Mouse (Mus musculus): Measurements from ENCODE around the gene Gm49395. TPM values are rescaled to one million over a fixed set of nuclear protein-coding genes. Genes with fewer than 3 reads are reported as not detected.
A peak's percentile ranks its signal among the peaks of the same experiment; 100 is the strongest.

Gm49395 gene
- polyA plus RNA-seq, 1 experiment from 2014 or later = 1.8 TPM

DNA sequence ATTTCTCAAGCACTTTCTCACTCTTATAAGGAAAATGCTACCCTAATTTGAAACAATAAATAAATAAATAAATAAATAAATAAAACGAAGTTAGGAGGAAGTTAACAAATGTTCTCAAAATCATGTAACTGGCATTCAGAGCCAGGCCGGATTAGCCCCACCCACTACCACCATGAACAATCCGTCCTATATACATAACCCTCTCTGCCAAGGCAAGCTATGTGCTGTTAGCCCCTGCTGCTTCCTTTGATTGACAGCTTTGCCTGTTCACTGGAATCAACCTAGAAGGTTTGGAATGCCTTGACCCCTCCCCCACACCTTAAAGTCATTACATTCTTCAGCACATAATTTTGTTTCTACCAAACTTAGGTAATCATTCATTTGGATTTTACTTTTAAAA is 10.2 kb downstream of the Gm49395 start:
- no peak overlapping the region for H3K27ac ChIP-seq (ENCODE audit: low read length)
- H3K4me1 ChIP-seq (ENCODE audit: control insufficient read depth, insufficient read depth, low read length) = peaks cover 14% of the 10 kb centered on the region
- H3K9ac ChIP-seq (ENCODE audit: low read depth, low read length) = no peak overlapping the region
- 58% methylated on average over 3 of the region's 3 CpGs for WGBS
- no peaks in the 10 kb centered on the region; the same call in 1 of the 2 replicates for H3K9me3 ChIP-seq (replicated peaks; ENCODE audit: control insufficient read depth, low read length, poor library complexity, severe bottlenecking)
- ATAC-seq = no peak
- no peak overlapping the region for H3K4me2 ChIP-seq (ENCODE audit: low read length)
- H3K27me3 ChIP-seq (ENCODE audit: control insufficient read depth, insufficient read depth, low read depth, low read length) = no peaks in the 10 kb centered on the region
- H3K36me3 ChIP-seq (ENCODE audit: control insufficient read depth, insufficient read depth, low read length) = peaks cover 12% of the 10 kb centered on the region
- no peak overlapping the region for H3K4me3 ChIP-seq (ENCODE audit: low read depth, low read length)

DNA sequence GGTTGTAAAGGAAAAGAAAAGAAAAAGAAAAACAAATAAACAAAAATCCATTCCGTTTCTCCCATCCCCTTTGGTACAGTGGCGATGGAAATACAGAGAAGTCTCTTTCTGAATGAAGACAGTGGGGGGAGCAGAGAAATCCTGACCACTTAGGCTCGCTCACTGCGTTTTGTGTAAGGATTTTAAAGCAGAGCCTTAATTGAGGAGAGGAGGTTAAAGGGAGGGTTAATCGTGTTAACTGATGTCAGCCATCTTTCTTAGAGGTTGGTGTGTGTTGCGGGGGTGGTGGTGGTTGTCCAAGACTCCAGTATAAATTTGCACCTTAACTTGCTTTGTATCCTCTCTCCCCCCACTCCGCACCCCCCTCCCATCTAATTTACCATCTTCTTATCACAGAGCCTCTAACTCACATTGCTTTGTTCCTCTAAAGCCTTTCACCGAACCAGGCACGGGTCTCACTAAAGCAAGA is 10.7 kb downstream of the Gm49395 start:
- H3K9ac ChIP-seq (ENCODE audit: low read depth, low read length) = peak overlapping the region; percentile 65; the same call in 1 of the 2 replicates
- H3K9me3 ChIP-seq (replicated peaks; ENCODE audit: control insufficient read depth, low read length, poor library complexity, severe bottlenecking) = no peaks in the 10 kb centered on the region; the same call in 1 of the 2 replicates
- WGBS = 49% methylated on average over 9 of the region's 9 CpGs
- H3K4me1 ChIP-seq (ENCODE audit: control insufficient read depth, insufficient read depth, low read length) = peaks cover 14% of the 10 kb centered on the region
- H3K27me3 ChIP-seq (ENCODE audit: control insufficient read depth, insufficient read depth, low read depth, low read length) = no peaks in the 10 kb centered on the region
- no peak for ATAC-seq
- H3K4me2 ChIP-seq (ENCODE audit: low read length) = peak overlapping the region; percentile 100
- H3K27ac ChIP-seq (ENCODE audit: low read length) = no peak overlapping the region; the same call in 1 of the 2 replicates
- peak overlapping the region; percentile 70 for H3K4me3 ChIP-seq (ENCODE audit: low read depth, low read length)
- peaks cover 14% of the 10 kb centered on the region for H3K36me3 ChIP-seq (ENCODE audit: control insufficient read depth, insufficient read depth, low read length)

- Histone ChIP-seq H3K36me3 (ENCODE audit: control insufficient read depth, insufficient read depth, low read length) (peaks cover 14% of the 10 kb centered on the region), H3K9me3 (replicated peaks; ENCODE audit: control insufficient read depth, low read length, poor library complexity, severe bottlenecking) (no peaks in the 10 kb centered on the region; the same call in 1 of the 2 replicates), H3K27ac (ENCODE audit: low read length) (peak within 1 kb of the TSS; percentile 64), H3K27me3 (ENCODE audit: control insufficient read depth, insufficient read depth, low read depth, low read length) (no peaks in the 10 kb centered on the region), H3K4me3 (ENCODE audit: low read depth, low read length) (peak within 1 kb of the TSS; percentile 70), H3K4me2 (ENCODE audit: low read length) (peak within 1 kb of the TSS; percentile 100), H3K4me1 (ENCODE audit: control insufficient read depth, insufficient read depth, low read length) (peaks cover 14% of the 10 kb centered on the region), H3K9ac (ENCODE audit: low read depth, low read length) (peak within 1 kb of the TSS; percentile 75)
- under 1% methylated on average over 60 of the region's 60 CpGs for WGBS
- ATAC-seq = peak; percentile 98
Observed at GRCm38 (mm10) chr13:115090069-115090976, 11.4 kb downstream of the Gm49395 start, which contains the start of gene Pelo. Gene Pelo, minus strand, starts transcription at chr13:115090186.

DNA sequence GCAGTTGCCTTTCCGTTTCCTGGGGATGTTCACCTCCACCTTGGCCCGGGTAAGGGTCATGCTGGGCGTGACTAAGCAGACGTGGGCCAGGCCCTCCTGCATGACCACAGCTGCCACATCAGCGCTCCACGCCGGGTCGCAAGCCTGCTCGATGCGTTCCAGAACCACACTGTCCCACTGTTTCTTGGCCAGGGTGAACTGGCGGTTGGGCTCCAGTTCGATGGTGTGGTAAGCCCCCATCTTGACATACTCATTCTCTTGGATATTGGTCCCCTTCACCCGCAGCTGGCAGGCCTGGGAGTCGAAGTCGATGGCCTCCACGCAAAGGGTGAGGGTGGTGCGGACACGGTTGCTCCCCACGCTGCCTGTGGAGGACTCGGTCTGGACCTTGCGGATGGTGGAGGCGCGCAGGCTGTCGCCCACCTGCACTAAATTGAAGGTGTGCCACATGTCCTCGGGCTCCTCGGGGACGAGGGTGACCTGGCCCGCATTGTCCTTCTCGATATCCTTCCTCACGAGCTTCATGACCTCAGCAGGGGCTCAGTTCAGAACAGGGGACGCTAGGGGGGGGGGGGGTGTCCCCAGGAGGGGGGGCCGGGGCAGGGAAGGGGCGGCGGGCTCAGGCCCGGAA is 12.2 kb downstream of the Gm49395 start:
- Histone ChIP-seq H3K9me3 (replicated peaks; ENCODE audit: control insufficient read depth, low read length, poor library complexity, severe bottlenecking) (no peaks in the 10 kb centered on the region; the same call in 1 of the 2 replicates), H3K27me3 (ENCODE audit: control insufficient read depth, insufficient read depth, low read depth, low read length) (no peaks in the 10 kb centered on the region), H3K36me3 (ENCODE audit: control insufficient read depth, insufficient read depth, low read length) (peaks cover 14% of the 10 kb centered on the region), H3K27ac (ENCODE audit: low read length) (peak overlapping the region; percentile 64), H3K9ac (ENCODE audit: low read depth, low read length) (peak overlapping the region; percentile 75), H3K4me1 (ENCODE audit: control insufficient read depth, insufficient read depth, low read length) (peaks cover 14% of the 10 kb centered on the region), H3K4me2 (ENCODE audit: low read length) (peak overlapping the region; percentile 100), H3K4me3 (ENCODE audit: low read depth, low read length) (peak overlapping the region; percentile 70)
- 8% methylated on average over 33 of the region's 35 CpGs for WGBS
- peak; percentile 82 for ATAC-seq

GRCm38 (mm10) chr13:115089020-115089394 is 12.7 kb downstream of the Gm49395 start:
- no peak for ATAC-seq

GRCm38 (mm10) chr13:115085974-115086373 is 15.7 kb downstream of the Gm49395 start:
- Histone ChIP-seq H3K4me3 (ENCODE audit: low read depth, low read length) (no peak overlapping the region), H3K9me3 (replicated peaks; ENCODE audit: control insufficient read depth, low read length, poor library complexity, severe bottlenecking) (no peaks in the 10 kb centered on the region; the same call in 1 of the 2 replicates), H3K9ac (ENCODE audit: low read depth, low read length) (no peak overlapping the region), H3K4me1 (ENCODE audit: control insufficient read depth, insufficient read depth, low read length) (peaks cover 13% of the 10 kb centered on the region), H3K27me3 (ENCODE audit: control insufficient read depth, insufficient read depth, low read depth, low read length) (no peaks in the 10 kb centered on the region), H3K27ac (ENCODE audit: low read length) (no peak overlapping the region), H3K4me2 (ENCODE audit: low read length) (no peak overlapping the region), H3K36me3 (ENCODE audit: control insufficient read depth, insufficient read depth, low read length) (peaks cover 14% of the 10 kb centered on the region)
- WGBS = 96% methylated on average over 6 of the region's 6 CpGs
- no peak for ATAC-seq

More at GRCm38 (mm10) chr13:115089020-115089394, 12.7 kb downstream of the Gm49395 start:
- 70% methylated on average over 11 of the region's 11 CpGs for WGBS
- peak overlapping the region; percentile 100 for H3K4me2 ChIP-seq (ENCODE audit: low read length)
- H3K4me3 ChIP-seq (ENCODE audit: low read depth, low read length) = peak overlapping the region; percentile 70
- peak overlapping the region; percentile 75 for H3K9ac ChIP-seq (ENCODE audit: low read depth, low read length)
- H3K27me3 ChIP-seq (ENCODE audit: control insufficient read depth, insufficient read depth, low read depth, low read length) = no peaks in the 10 kb centered on the region
- peaks cover 14% of the 10 kb centered on the region for H3K36me3 ChIP-seq (ENCODE audit: control insufficient read depth, insufficient read depth, low read length)
- H3K9me3 ChIP-seq (replicated peaks; ENCODE audit: control insufficient read depth, low read length, poor library complexity, severe bottlenecking) = no peaks in the 10 kb centered on the region; the same call in 1 of the 2 replicates
- peaks cover 14% of the 10 kb centered on the region for H3K4me1 ChIP-seq (ENCODE audit: control insufficient read depth, insufficient read depth, low read length)
- H3K27ac ChIP-seq (ENCODE audit: low read length) = no peak overlapping the region

GRCm38 (mm10) chr13:115082339-115082738 is 19.4 kb downstream of the Gm49395 start:
- Histone ChIP-seq H3K27ac (ENCODE audit: low read length) (no peak overlapping the region), H3K4me1 (ENCODE audit: control insufficient read depth, insufficient read depth, low read length) (no peaks in the 10 kb centered on the region), H3K27me3 (ENCODE audit: control insufficient read depth, insufficient read depth, low read depth, low read length) (no peaks in the 10 kb centered on the region), H3K4me2 (ENCODE audit: low read length) (no peak overlapping the region), H3K36me3 (ENCODE audit: control insufficient read depth, insufficient read depth, low read length) (peaks cover 5% of the 10 kb centered on the region), H3K4me3 (ENCODE audit: low read depth, low read length) (no peak overlapping the region), H3K9me3 (replicated peaks; ENCODE audit: control insufficient read depth, low read length, poor library complexity, severe bottlenecking) (no peaks in the 10 kb centered on the region; the same call in 1 of the 2 replicates), H3K9ac (ENCODE audit: low read depth, low read length) (no peak overlapping the region)
- ATAC-seq = no peak
- 93% methylated on average over 7 of the region's 7 CpGs for WGBS

DNA sequence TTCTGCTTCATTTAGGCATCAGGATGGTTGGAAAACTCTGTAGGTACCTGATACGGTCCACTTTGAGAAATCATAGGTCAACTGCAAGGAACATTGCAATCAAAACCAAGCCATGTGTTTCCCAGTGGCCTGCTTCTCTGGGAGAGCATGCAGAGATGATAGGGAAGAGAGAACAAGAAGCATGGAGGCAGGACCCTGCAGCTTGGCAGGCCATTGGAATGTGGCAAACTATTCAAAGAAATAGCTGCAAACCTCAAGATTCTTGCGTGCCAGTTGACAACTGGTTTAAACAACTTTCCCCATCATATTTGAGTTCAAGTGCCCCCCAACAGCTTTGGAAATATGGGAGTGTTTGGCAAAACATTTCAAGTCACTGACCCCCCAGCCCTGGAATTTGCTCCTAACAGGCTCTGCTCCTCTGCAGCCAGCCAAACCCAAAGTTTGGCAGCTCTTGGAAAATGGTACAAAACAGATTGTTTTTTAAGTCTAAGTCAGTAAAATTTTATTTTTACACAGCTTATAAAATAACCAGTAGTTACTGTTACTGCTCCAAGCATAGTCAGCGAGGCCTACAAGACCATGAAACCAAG is 21.6 kb downstream of the Gm49395 start:
- 98% methylated on average over 3 of the region's 3 CpGs for WGBS
- H3K27me3 ChIP-seq (ENCODE audit: control insufficient read depth, insufficient read depth, low read depth, low read length) = no peaks in the 10 kb centered on the region
- ATAC-seq = no peak
- no peaks in the 10 kb centered on the region for H3K36me3 ChIP-seq (ENCODE audit: control insufficient read depth, insufficient read depth, low read length)
- no peak overlapping the region for H3K4me2 ChIP-seq (ENCODE audit: low read length)
- no peak overlapping the region for H3K27ac ChIP-seq (ENCODE audit: low read length)
- H3K9me3 ChIP-seq (replicated peaks; ENCODE audit: control insufficient read depth, low read length, poor library complexity, severe bottlenecking) = no peaks in the 10 kb centered on the region
- no peaks in the 10 kb centered on the region for H3K4me1 ChIP-seq (ENCODE audit: control insufficient read depth, insufficient read depth, low read length)
- no peak overlapping the region for H3K9ac ChIP-seq (ENCODE audit: low read depth, low read length)
- no peak overlapping the region for H3K4me3 ChIP-seq (ENCODE audit: low read depth, low read length)
